Mouse (Mus musculus): Measurements from ENCODE around the gene Fcgr1.

GRCm38 (mm10) chr3:96338043-96338442 lies 44.3 kb upstream of the Fcgr1 start:
- TF ChIP-seq POLR2A (IDR thresholded peaks at IDR 0.05; ENCODE audit: insufficient read depth, low read depth, low read length), result no peak
- TF ChIP-seq CTCF (IDR thresholded peaks at IDR 0.05; ENCODE audit: insufficient read depth, low read depth, low read length), result no peak

Data from olfactory bulb, adult 2 months (tissue).